Mouse (Mus musculus) kidney, postnatal 0 days (tissue): ENCODE measurements at regions not wholly inside any gene's neighbourhood (a gene's known extent, or its start where the extent isn't known, plus 50 kb on each side); places are given as distances from the start of the nearest gene placed in this dataset.

ENCODE experiments used
- ATAC-seq: fragments of 200-750 bp; cut with Nextera tagmentation; replicated peaks from 2 replicates; pipeline ENCODE4 v1.8.0; 2017; ENCODE audit warnings: low read depth, moderate number of reproducible peaks, moderate TSS enrichment, moderate library complexity; ENCODE audit not compliant: low FRiP score
- DNase-seq: peaks from one replicate; pipeline ENCODE4 v3.0.0-alpha.2; 2016; ENCODE audit warnings: low spot score
- H3K27ac ChIP-seq: fragments of 300-500 bp; sonication (generic); 2 replicates; pipeline ENCODE4 v1.5.1; 2014; ENCODE audit warnings: mild to moderate bottlenecking
- H3K27me3 ChIP-seq: fragments of 300-500 bp; sonication (generic); 2 replicates; pipeline ENCODE4 v1.6.1; 2014; ENCODE audit warnings: low read length, mixed read lengths; ENCODE audit not compliant: insufficient read depth
- H3K36me3 ChIP-seq: fragments of 300-500 bp; sonication (generic); 2 replicates; pipeline ENCODE4 v1.6.1; 2014; ENCODE audit warnings: low read length, mixed read lengths; ENCODE audit not compliant: insufficient read depth
- H3K4me1 ChIP-seq: fragments of 300-500 bp; sonication (generic); replicated peaks from 2 replicates; pipeline ENCODE4 v1.6.1; 2014; ENCODE audit warnings: antibody characterized with exemption, low read length, mixed read lengths; ENCODE audit not compliant: insufficient read depth
- H3K4me2 ChIP-seq: fragments of 300-500 bp; sonication (generic); 2 replicates; pipeline ENCODE4 v1.6.1; 2014; ENCODE audit warnings: mild to moderate bottlenecking, low read length, moderate library complexity, mixed read lengths
- H3K4me3 ChIP-seq: fragments of 300-500 bp; sonication (generic); replicated peaks from 2 replicates; pipeline ENCODE4 v1.5.1; 2014; ENCODE audit warnings: low read depth, low read length
- H3K9ac ChIP-seq: fragments of 300-500 bp; sonication (generic); 2 replicates; pipeline ENCODE4 v1.6.1; 2014; ENCODE audit warnings: low read depth, low read length
- H3K9me3 ChIP-seq: fragments of 300-500 bp; sonication (generic); replicated peaks from 2 replicates; pipeline ENCODE4 v1.6.1; 2016; ENCODE audit warnings: low read length, inconsistent platforms, mixed read lengths
- CTCF ChIP-seq: IDR thresholded peaks from 2 replicates; pipeline ENCODE4 v1.5.1; 2016; ENCODE audit warnings: antibody characterized with exemption, low read depth, mild to moderate bottlenecking, moderate library complexity
- WGBS: fragments of 180-500 bp; shearing (Covaris S2); extraction: QIAGEN DNeasy Blood & Tissue Kit; methylation state at CpG from one replicate; pipeline ENCODE4 v1.1.7; 2014; 5-methylcytosine and 5-hydroxymethylcytosine counted together

GRCm38 (mm10) chr7:37338067-37338501 lies 435.4 kb downstream of the Zfp536 start:
- 8% methylated on average over 11 of the region's 11 CpGs for WGBS
- Histone ChIP-seq H3K4me1 (peaks cover 15% of the 10 kb centered on the region; the same call in 1 of the 2 replicates), H3K27ac (no peak overlapping the region), H3K9ac (no peak overlapping the region), H3K4me2 (peak overlapping the region; percentile 79), H3K36me3 (no peaks in the 10 kb centered on the region), H3K27me3 (peaks cover 18% of the 10 kb centered on the region; the same call in 1 of the 2 replicates), H3K4me3 (no peak overlapping the region), H3K9me3 (no peaks in the 10 kb centered on the region)
- ATAC-seq (no peak), DNase-seq (no peak)
- no peak for TF ChIP-seq CTCF

GRCm38 (mm10) chr7:37342613-37343012 lies 430.8 kb downstream of the Zfp536 start:
- TF ChIP-seq CTCF = no peak
- DNase-seq (no peak), ATAC-seq (no peak)
- WGBS = 14% methylated on average over 11 of the region's 11 CpGs
- H3K9ac ChIP-seq = no peak overlapping the region
- no peaks in the 10 kb centered on the region for H3K9me3 ChIP-seq
- H3K4me3 ChIP-seq = peak overlapping the region; percentile 17; the same call in 1 of the 2 replicates
- no peaks in the 10 kb centered on the region for H3K36me3 ChIP-seq
- peak overlapping the region; percentile 54 for H3K4me2 ChIP-seq
- H3K27ac ChIP-seq = no peak overlapping the region
- H3K4me1 ChIP-seq = 0 out of 2 replicates have a peak, but pooled peaks cover 5% of the 10 kb centered on the region
- peaks cover 13% of the 10 kb centered on the region; the same call in 1 of the 2 replicates for H3K27me3 ChIP-seq

- Histone ChIP-seq H3K36me3 (no peaks in the 10 kb centered on the region), H3K9ac (no peak overlapping the region), H3K27me3 (peaks cover 10% of the 10 kb centered on the region; the same call in 1 of the 2 replicates), H3K4me1 (0 out of 2 replicates have a peak, but pooled peaks cover 5% of the 10 kb centered on the region), H3K4me2 (peak overlapping the region; percentile 54), H3K4me3 (peak overlapping the region; percentile 17; the same call in 1 of the 2 replicates), H3K27ac (no peak overlapping the region), H3K9me3 (no peaks in the 10 kb centered on the region)
- TF ChIP-seq CTCF = peak; percentile 35; the same call in 1 of the 2 replicates
- DNase-seq = no peak
- WGBS = 18% methylated on average over 23 of the region's 23 CpGs
- ATAC-seq = no peak
Observed at GRCm38 (mm10) chr7:37343021-37343593, 430.3 kb downstream of the Zfp536 start.

DNA sequence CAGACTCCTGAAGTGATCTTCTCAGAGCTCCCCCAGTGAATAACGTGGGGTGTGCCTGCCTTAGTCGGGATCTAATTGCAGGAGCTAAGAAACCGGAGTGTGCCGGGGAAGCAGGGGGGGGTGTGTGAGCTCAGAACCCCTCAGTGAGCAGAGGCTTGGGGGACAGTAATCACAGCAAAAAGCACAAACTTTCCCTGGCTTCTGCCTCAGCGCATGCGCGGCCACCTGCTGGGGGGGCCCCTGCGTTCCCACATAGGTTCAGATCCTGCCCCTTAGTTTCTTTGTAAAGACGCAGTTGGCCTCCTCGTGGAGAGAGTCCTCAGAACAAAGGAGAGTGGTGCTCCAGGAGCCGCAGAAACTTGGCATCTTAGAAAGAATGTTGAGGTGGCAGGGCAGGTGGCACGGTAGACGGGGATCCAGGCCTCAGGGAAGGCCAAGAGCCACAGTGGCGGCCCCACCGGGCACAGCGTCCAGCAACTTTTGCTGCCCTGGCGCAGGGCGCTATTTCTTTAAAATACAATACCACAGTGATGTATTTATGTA lies 429.7 kb downstream of the Zfp536 start:
- ATAC-seq (no peak; the same call in 1 of the 2 replicates), DNase-seq (no peak)
- Histone ChIP-seq H3K4me3 (no peak overlapping the region; the same call in 1 of the 2 replicates), H3K4me2 (peak overlapping the region; percentile 54), H3K36me3 (no peaks in the 10 kb centered on the region), H3K27me3 (peaks cover 6% of the 10 kb centered on the region; the same call in 1 of the 2 replicates), H3K9ac (no peak overlapping the region), H3K4me1 (0 out of 2 replicates have a peak, but pooled peaks cover 5% of the 10 kb centered on the region), H3K9me3 (no peaks in the 10 kb centered on the region), H3K27ac (no peak overlapping the region)
- WGBS = 43% methylated on average over 18 of the region's 18 CpGs
- TF ChIP-seq CTCF = no peak

- H3K27me3 ChIP-seq = peaks cover 6% of the 10 kb centered on the region; the same call in 1 of the 2 replicates
- H3K9me3 ChIP-seq = no peaks in the 10 kb centered on the region
- no peak overlapping the region for H3K4me3 ChIP-seq
- no peak overlapping the region for H3K27ac ChIP-seq
- peak; percentile 92 for DNase-seq
- H3K9ac ChIP-seq = no peak overlapping the region
- TF ChIP-seq CTCF = peak; percentile 96
- 3% methylated on average over 10 of the region's 10 CpGs for WGBS
- H3K4me2 ChIP-seq = no peak overlapping the region
- no peaks in the 10 kb centered on the region for H3K36me3 ChIP-seq
- peak; percentile 17; the same call in 1 of the 2 replicates for ATAC-seq
- H3K4me1 ChIP-seq = 0 out of 2 replicates have a peak, but pooled peaks cover 5% of the 10 kb centered on the region
Observed at GRCm38 (mm10) chr7:37346041-37346440, 427.4 kb downstream of the Zfp536 start.

DNA sequence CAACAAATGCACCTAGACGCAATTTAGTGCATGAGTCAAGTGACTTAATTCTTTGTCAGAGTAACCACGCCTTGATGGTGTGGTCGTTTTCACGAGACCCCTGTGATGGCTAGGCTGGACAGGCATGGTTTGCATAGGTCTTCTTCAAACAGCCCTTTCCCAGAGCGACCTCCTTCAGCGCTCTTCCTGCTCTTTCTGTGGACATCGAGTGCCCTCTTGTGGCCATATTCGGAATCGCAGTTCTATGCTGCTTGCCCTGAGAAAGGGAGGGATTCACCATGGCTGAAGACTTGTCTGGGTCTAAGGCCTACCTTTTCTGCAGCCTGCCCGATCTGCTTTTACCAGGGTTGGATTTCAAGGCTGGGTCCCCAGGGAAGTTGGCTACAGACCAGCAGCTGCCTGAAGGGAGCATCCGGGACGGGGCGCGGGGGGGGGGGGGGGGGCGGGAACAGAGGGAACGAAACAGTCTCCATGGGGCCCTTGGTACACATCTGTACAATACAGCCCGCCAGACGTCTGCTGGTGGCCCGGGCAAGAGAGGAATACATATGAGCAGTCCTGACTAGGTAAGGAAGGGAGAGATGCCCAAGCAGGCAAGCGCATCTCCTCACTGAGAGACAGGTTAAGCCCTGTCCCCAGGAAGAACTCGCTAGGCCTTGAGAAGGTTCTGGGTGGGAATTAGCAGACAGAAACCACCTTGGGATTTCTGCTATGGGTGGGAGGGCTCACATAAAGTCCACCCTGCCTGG lies 415.6 kb downstream of the Zfp536 start:
- no peak overlapping the region for H3K4me2 ChIP-seq
- H3K9ac ChIP-seq = 0 out of 2 replicates have a peak overlapping the region, but pooled peaks have one; percentile 31
- no peaks in the 10 kb centered on the region for H3K27me3 ChIP-seq
- no peak overlapping the region for H3K4me3 ChIP-seq
- DNase-seq (peak; percentile 91), ATAC-seq (peak; percentile 37)
- no peaks in the 10 kb centered on the region for H3K9me3 ChIP-seq
- TF ChIP-seq CTCF = peak; percentile 97
- 18% methylated on average over 20 of the region's 21 CpGs for WGBS
- H3K27ac ChIP-seq = no peak overlapping the region
- H3K4me1 ChIP-seq = no peaks in the 10 kb centered on the region
- no peaks in the 10 kb centered on the region for H3K36me3 ChIP-seq
